Mouse (Mus musculus) midbrain, postnatal 0 days (tissue): ENCODE measurements around the gene Pofut1. TPM values are rescaled to one million over a fixed set of nuclear protein-coding genes. Genes with fewer than 3 reads are reported as not detected.
A peak's percentile ranks its signal among the peaks of the same experiment; 100 is the strongest.

Experiments
- ATAC-seq: fragments of 200-750 bp; cut with Nextera tagmentation; 2 replicates; pipeline ENCODE4 v1.8.0; 2017; ENCODE audit warnings: moderate number of reproducible peaks, mild to moderate bottlenecking, moderate TSS enrichment, moderate library complexity; ENCODE audit not compliant: low FRiP score
- DNase-seq: peaks from one replicate; pipeline ENCODE4 v3.0.0-alpha.2; 2015; ENCODE audit warnings: low spot score
- H3K27ac ChIP-seq: fragments of 300-500 bp; sonication (generic); 2 replicates; pipeline ENCODE4 v1.5.1; 2014; ENCODE audit warnings: low read depth, mild to moderate bottlenecking, low read length, mixed read lengths
- H3K27me3 ChIP-seq: fragments of 300-500 bp; sonication (generic); 2 replicates; pipeline ENCODE4 v1.6.1; 2014; ENCODE audit warnings: low read length, control low read depth, mixed read lengths; ENCODE audit not compliant: insufficient read depth
- H3K36me3 ChIP-seq: fragments of 300-500 bp; sonication (generic); 2 replicates; pipeline ENCODE4 v1.6.1; 2014; ENCODE audit warnings: low read length, control low read depth, mixed read lengths; ENCODE audit not compliant: insufficient read depth
- H3K4me1 ChIP-seq: fragments of 300-500 bp; sonication (generic); 2 replicates; pipeline ENCODE4 v1.6.1; 2014; ENCODE audit warnings: mild to moderate bottlenecking, control low read depth, antibody characterized with exemption, low read length, mixed read lengths; ENCODE audit not compliant: insufficient read depth
- H3K4me2 ChIP-seq: fragments of 300-500 bp; sonication (generic); 2 replicates; pipeline ENCODE4 v1.6.1; 2014; ENCODE audit warnings: low read depth, mild to moderate bottlenecking, low read length, mixed read lengths; ENCODE audit not compliant: poor library complexity, severe bottlenecking
- H3K4me3 ChIP-seq: fragments of 300-500 bp; sonication (generic); 2 replicates; pipeline ENCODE4 v1.5.1; 2014; ENCODE audit warnings: low read depth, mild to moderate bottlenecking, low read length, moderate library complexity
- H3K9ac ChIP-seq: fragments of 300-500 bp; sonication (generic); replicated peaks from 2 replicates; pipeline ENCODE4 v1.6.1; 2014; ENCODE audit warnings: mild to moderate bottlenecking, low read length, moderate library complexity, mixed read lengths; ENCODE audit not compliant: poor library complexity, severe bottlenecking
- H3K9me3 ChIP-seq: fragments of 300-500 bp; sonication (generic); 2 replicates; pipeline ENCODE4 v1.6.1; 2016; ENCODE audit warnings: low read length, control low read depth
- CTCF ChIP-seq: IDR thresholded peaks from 2 replicates; pipeline ENCODE4 v1.5.1; 2016; ENCODE audit warnings: antibody characterized with exemption, mild to moderate bottlenecking
- WGBS: fragments of 180-500 bp; shearing (Covaris S2); extraction: QIAGEN DNeasy Blood & Tissue Kit; methylation state at CpG from one replicate; pipeline ENCODE4 v1.1.7; 2014; 5-methylcytosine and 5-hydroxymethylcytosine counted together
- polyA plus RNA-seq: library from polyadenylated mRNA; unstranded; fragments of >200 nt; fragmentation: Nextera tagmentation; extraction: Ambion mirVana; gene quantifications from 2 replicates; pipeline ENCODE4 v1.2.1, GENCODE M21; 2015
- total RNA-seq: library from RNA; depleted of rRNA; stranded (reverse); fragments of >200 nt; gene quantifications from 2 replicates; pipeline ENCODE4 v1.2.3, GENCODE M21; 2014

Gene Pofut1
- total and polyA plus RNA-seq, 2 experiments from 2014 or later: 4.6 to 18.8 TPM

GRCm38 (mm10) chr2:153227959-153228358 is 13.4 kb upstream of the Pofut1 start:
- Histone ChIP-seq H3K4me2 (no peak overlapping the region), H3K4me3 (no peak overlapping the region), H3K36me3 (peaks cover 41% of the 10 kb centered on the region), H3K27ac (no peak overlapping the region), H3K4me1 (peaks cover 9% of the 10 kb centered on the region; the same call in 1 of the 2 replicates), H3K27me3 (no peaks in the 10 kb centered on the region), H3K9me3 (no peaks in the 10 kb centered on the region), H3K9ac (no peak overlapping the region)
- ATAC-seq (no peak), DNase-seq (no peak)
- TF ChIP-seq CTCF: no peak
- 91% methylated on average over 4 of the region's 4 CpGs for WGBS

- no peak for ATAC-seq
- H3K9ac ChIP-seq: no peak overlapping the region
- H3K27ac ChIP-seq: no peak overlapping the region
- H3K9me3 ChIP-seq: no peaks in the 10 kb centered on the region
- no peak for TF ChIP-seq CTCF
- peaks cover 46% of the 10 kb centered on the region for H3K36me3 ChIP-seq
- DNase-seq: no peak
- no peak overlapping the region for H3K4me2 ChIP-seq
- peaks cover 9% of the 10 kb centered on the region; the same call in 1 of the 2 replicates for H3K4me1 ChIP-seq
- H3K27me3 ChIP-seq: no peaks in the 10 kb centered on the region
- WGBS: 84% methylated on average over 5 of the region's 5 CpGs
- no peak overlapping the region for H3K4me3 ChIP-seq
Measured at GRCm38 (mm10) chr2:153228523-153228922, 12.8 kb upstream of the Pofut1 start.

GRCm38 (mm10) chr2:153237193-153237592 is 4.1 kb upstream of the Pofut1 start:
- TF ChIP-seq CTCF: no peak
- ATAC-seq (no peak), DNase-seq (no peak)
- Histone ChIP-seq H3K36me3 (peaks cover 33% of the 10 kb centered on the region), H3K27me3 (no peaks in the 10 kb centered on the region), H3K27ac (no peak overlapping the region), H3K4me3 (no peak overlapping the region), H3K4me2 (no peak overlapping the region), H3K9me3 (no peaks in the 10 kb centered on the region), H3K4me1 (peaks cover 16% of the 10 kb centered on the region), H3K9ac (no peak overlapping the region)
- WGBS: 74% methylated on average over 4 of the region's 4 CpGs

GRCm38 (mm10) chr2:153237891-153238290 is 3.4 kb upstream of the Pofut1 start:
- H3K4me3 ChIP-seq: no peak overlapping the region
- H3K4me1 ChIP-seq: peaks cover 19% of the 10 kb centered on the region
- no peaks in the 10 kb centered on the region for H3K27me3 ChIP-seq
- DNase-seq (no peak), ATAC-seq (no peak)
- H3K9me3 ChIP-seq: no peaks in the 10 kb centered on the region
- H3K36me3 ChIP-seq: peaks cover 28% of the 10 kb centered on the region
- H3K4me2 ChIP-seq: no peak overlapping the region
- no peak overlapping the region for H3K27ac ChIP-seq
- H3K9ac ChIP-seq: no peak overlapping the region
- TF ChIP-seq CTCF: no peak
- WGBS: 70% methylated on average over 4 of the region's 4 CpGs

- no peaks in the 10 kb centered on the region for H3K9me3 ChIP-seq
- H3K4me2 ChIP-seq: no peak overlapping the region
- no peak for ATAC-seq
- H3K27me3 ChIP-seq: no peaks in the 10 kb centered on the region
- TF ChIP-seq CTCF: no peak
- H3K27ac ChIP-seq: no peak overlapping the region
- no peak overlapping the region for H3K4me3 ChIP-seq
- peaks cover 19% of the 10 kb centered on the region for H3K4me1 ChIP-seq
- DNase-seq: no peak
- H3K36me3 ChIP-seq: peaks cover 24% of the 10 kb centered on the region
- 53% methylated on average over 2 of the region's 2 CpGs for WGBS
- H3K9ac ChIP-seq: no peak overlapping the region
Measured at GRCm38 (mm10) chr2:153238406-153238805, 2.9 kb upstream of the Pofut1 start.

GRCm38 (mm10) chr2:153239021-153239859 is 2.1 kb upstream of the Pofut1 start:
- ATAC-seq (no peak), DNase-seq (no peak)
- Histone ChIP-seq H3K4me2 (peak overlapping the region; percentile 87), H3K4me3 (peak overlapping the region; percentile 94), H3K36me3 (peaks cover 18% of the 10 kb centered on the region), H3K27ac (no peak overlapping the region), H3K9me3 (no peaks in the 10 kb centered on the region), H3K9ac (0 out of 2 replicates have a peak overlapping the region, but pooled peaks have one; percentile 97), H3K27me3 (no peaks in the 10 kb centered on the region), H3K4me1 (peaks cover 19% of the 10 kb centered on the region)
- 37% methylated on average over 7 of the region's 7 CpGs for WGBS
- no peak for TF ChIP-seq CTCF
